Mouse (Mus musculus) lung, embryonic 14.5 days (tissue): Measurements from ENCODE around the gene Ppm1m. TPM values are rescaled to one million over a fixed set of nuclear protein-coding genes. Genes with fewer than 3 reads are reported as not detected.

Source experiments
- ATAC-seq: fragments of 200-750 bp; cut with Nextera tagmentation; 2 replicates; pipeline ENCODE4 v1.8.0; 2017; ENCODE audit warnings: mild to moderate bottlenecking, moderate TSS enrichment, moderate library complexity; ENCODE audit not compliant: insufficient read depth
- DNase-seq: peaks from one replicate; pipeline ENCODE4 v3.0.0-alpha.2; 2015
- H3K27ac ChIP-seq: fragments of 300-500 bp; sonication (generic); 2 replicates; pipeline ENCODE4 v1.5.1; 2014; ENCODE audit warnings: low read depth, mild to moderate bottlenecking, moderate library complexity
- H3K27me3 ChIP-seq: fragments of 300-500 bp; sonication (generic); 2 replicates; pipeline ENCODE4 v1.6.1; 2014; ENCODE audit warnings: low read length, control low read depth; ENCODE audit not compliant: insufficient read depth
- H3K36me3 ChIP-seq: fragments of 300-500 bp; sonication (generic); 2 replicates; pipeline ENCODE4 v1.6.1; 2014; ENCODE audit warnings: control low read depth; ENCODE audit not compliant: insufficient read depth
- H3K4me1 ChIP-seq: fragments of 300-500 bp; sonication (generic); 2 replicates; pipeline ENCODE4 v1.6.1; 2014; ENCODE audit warnings: antibody characterized with exemption, control low read depth; ENCODE audit not compliant: insufficient read depth
- H3K4me2 ChIP-seq: fragments of 300-500 bp; sonication (generic); 2 replicates; pipeline ENCODE4 v1.6.1; 2014; ENCODE audit warnings: mild to moderate bottlenecking
- H3K4me3 ChIP-seq: fragments of 300-500 bp; sonication (generic); 2 replicates; pipeline ENCODE4 v1.5.1; 2014; ENCODE audit warnings: low read depth, low read length
- H3K9ac ChIP-seq: fragments of 300-500 bp; sonication (generic); 2 replicates; pipeline ENCODE4 v1.6.1; 2014
- H3K9me3 ChIP-seq: fragments of 300-500 bp; sonication (generic); 2 replicates; pipeline ENCODE4 v1.6.1; 2016; ENCODE audit warnings: low read depth, low read length, control low read depth
- CTCF ChIP-seq: IDR thresholded peaks from 2 replicates; pipeline ENCODE4 v1.5.1; 2016; ENCODE audit warnings: antibody characterized with exemption, low read depth
- WGBS: fragments of 180-500 bp; shearing (Covaris S2); extraction: QIAGEN DNeasy Blood & Tissue Kit; methylation state at CpG from one replicate; pipeline ENCODE4 v1.1.7; 2014; 5-methylcytosine and 5-hydroxymethylcytosine counted together
- polyA plus RNA-seq: library from polyadenylated mRNA; unstranded; fragments of >200 nt; fragmentation: Nextera tagmentation; extraction: Ambion mirVana; gene quantifications from 2 replicates; pipeline ENCODE4 v1.2.1, GENCODE M21; 2014

Ppm1m gene
- polyA plus RNA-seq, 1 experiment from 2014 or later: 55.0 TPM

- TF ChIP-seq CTCF: no peak
- under 1% methylated on average over 49 of the region's 51 CpGs for WGBS
- peak overlapping the region; percentile 68 for H3K9ac ChIP-seq
- no peaks in the 10 kb centered on the region for H3K9me3 ChIP-seq
- peak overlapping the region; percentile 79 for H3K4me2 ChIP-seq
- H3K27ac ChIP-seq: peak overlapping the region; percentile 67
- peak; percentile 87 for DNase-seq
- peaks cover 18% of the 10 kb centered on the region for H3K4me1 ChIP-seq
- no peaks in the 10 kb centered on the region for H3K27me3 ChIP-seq
- H3K36me3 ChIP-seq: peaks cover 35% of the 10 kb centered on the region
- H3K4me3 ChIP-seq: peak overlapping the region; percentile 64
- peak; percentile 64 for ATAC-seq
Observed at GRCm38 (mm10) chr9:106198962-106199458, 536 bp downstream of the Ppm1m start.

GRCm38 (mm10) chr9:106197732-106198131, 1.8 kb downstream of the Ppm1m start:
- peak overlapping the region; percentile 79 for H3K4me2 ChIP-seq
- no peaks in the 10 kb centered on the region for H3K9me3 ChIP-seq
- H3K27me3 ChIP-seq: no peaks in the 10 kb centered on the region
- WGBS: 86% methylated on average over 9 of the region's 9 CpGs
- H3K36me3 ChIP-seq: peaks cover 42% of the 10 kb centered on the region
- no peak for ATAC-seq
- H3K4me1 ChIP-seq: peaks cover 11% of the 10 kb centered on the region
- peak overlapping the region; percentile 64; the same call in 1 of the 2 replicates for H3K4me3 ChIP-seq
- no peak for DNase-seq
- H3K9ac ChIP-seq: no peak overlapping the region
- no peak overlapping the region for H3K27ac ChIP-seq
- TF ChIP-seq CTCF: no peak

GRCm38 (mm10) chr9:106197081-106197713, 2.3 kb downstream of the Ppm1m start:
- Histone ChIP-seq H3K27me3 (no peaks in the 10 kb centered on the region), H3K9me3 (no peaks in the 10 kb centered on the region), H3K4me1 (peaks cover 9% of the 10 kb centered on the region), H3K27ac (no peak overlapping the region), H3K9ac (no peak overlapping the region), H3K36me3 (peaks cover 45% of the 10 kb centered on the region), H3K4me3 (no peak overlapping the region), H3K4me2 (no peak overlapping the region)
- WGBS: 85% methylated on average over 3 of the region's 3 CpGs
- ATAC-seq (no peak), DNase-seq (no peak)
- no peak for TF ChIP-seq CTCF

- Histone ChIP-seq H3K9me3 (no peaks in the 10 kb centered on the region), H3K4me3 (no peak overlapping the region), H3K4me2 (no peak overlapping the region), H3K36me3 (peaks cover 60% of the 10 kb centered on the region), H3K27me3 (no peaks in the 10 kb centered on the region), H3K27ac (no peak overlapping the region), H3K9ac (no peak overlapping the region), H3K4me1 (peaks cover 7% of the 10 kb centered on the region; the same call in 1 of the 2 replicates)
- no peak for TF ChIP-seq CTCF
- 80% methylated on average over 8 of the region's 8 CpGs for WGBS
- DNase-seq (no peak), ATAC-seq (no peak)
Observed at GRCm38 (mm10) chr9:106195693-106196092, 3.9 kb downstream of the Ppm1m start.

- Histone ChIP-seq H3K4me1 (peaks cover 7% of the 10 kb centered on the region; the same call in 1 of the 2 replicates), H3K9me3 (no peaks in the 10 kb centered on the region), H3K27me3 (no peaks in the 10 kb centered on the region), H3K4me3 (no peak overlapping the region), H3K27ac (no peak overlapping the region), H3K36me3 (peaks cover 75% of the 10 kb centered on the region), H3K4me2 (no peak overlapping the region), H3K9ac (no peak overlapping the region)
- ATAC-seq: no peak
- no peak for TF ChIP-seq CTCF
- no peak for DNase-seq
- WGBS: 88% methylated on average over 8 of the region's 8 CpGs
Observed at GRCm38 (mm10) chr9:106193930-106194807, 5.4 kb downstream of the Ppm1m start.

- 85% methylated on average over 1 of the region's 1 CpGs for WGBS
- no peak overlapping the region for H3K4me2 ChIP-seq
- peaks cover 87% of the 10 kb centered on the region for H3K36me3 ChIP-seq
- H3K4me3 ChIP-seq: no peak overlapping the region
- H3K4me1 ChIP-seq: peaks cover 5% of the 10 kb centered on the region; the same call in 1 of the 2 replicates
- H3K27ac ChIP-seq: no peak overlapping the region; the same call in 1 of the 2 replicates
- H3K9ac ChIP-seq: no peak overlapping the region
- TF ChIP-seq CTCF: no peak
- no peaks in the 10 kb centered on the region for H3K9me3 ChIP-seq
- H3K27me3 ChIP-seq: no peaks in the 10 kb centered on the region
- DNase-seq (no peak), ATAC-seq (no peak)
Observed at GRCm38 (mm10) chr9:106192998-106193397, 6.5 kb downstream of the Ppm1m start.

- no peak overlapping the region for H3K4me2 ChIP-seq
- ATAC-seq (no peak), DNase-seq (no peak)
- WGBS: 88% methylated on average over 8 of the region's 8 CpGs
- H3K4me1 ChIP-seq: no peaks in the 10 kb centered on the region
- no peak overlapping the region for H3K9ac ChIP-seq
- H3K27ac ChIP-seq: no peak overlapping the region
- no peaks in the 10 kb centered on the region for H3K9me3 ChIP-seq
- no peak for TF ChIP-seq CTCF
- peaks cover 88% of the 10 kb centered on the region for H3K36me3 ChIP-seq
- H3K27me3 ChIP-seq: no peaks in the 10 kb centered on the region
- H3K4me3 ChIP-seq: no peak overlapping the region
Observed at GRCm38 (mm10) chr9:106192024-106192423, 7.5 kb downstream of the Ppm1m start.
